10 mouse cellular contexts compared by ENCODE assay signal in the genomic region with DNA sequence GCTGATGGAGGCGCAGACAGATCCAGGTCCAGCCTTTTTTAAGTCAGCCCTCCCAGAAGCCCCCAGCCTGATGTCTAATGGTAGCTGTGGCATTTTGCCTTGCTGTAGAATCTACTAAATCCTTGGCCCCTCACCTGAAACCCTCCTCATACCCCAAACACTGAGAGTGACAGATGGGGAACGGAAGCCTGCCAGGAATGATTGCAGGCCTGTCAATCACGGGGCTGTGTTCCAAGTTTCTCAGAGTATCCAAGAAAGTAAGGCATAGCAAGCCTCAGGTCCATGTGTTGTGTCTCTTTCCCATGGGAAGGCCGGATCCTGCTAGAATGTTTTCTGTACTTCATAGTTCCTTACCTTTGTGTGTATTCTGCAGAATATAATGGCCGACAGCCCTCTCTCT. TPM values are rescaled to one million over a fixed set of nuclear protein-coding genes. Genes with fewer than 3 reads are reported as not detected.
DNase-seq lines count a peak whose midpoint lies in the region; ATAC-seq and TF ChIP-seq lines count a peak whose summit lies in the region.
"Had no signal": no experiment of that assay in that cellular context is flagged by ENCODE, and none has a peak within 500 bp of the region (broad histone marks: within the 10 kb centered on the region; RNA-seq: fewer than 3 reads in every experiment).

No protein-coding gene starts in this region.

- TF ChIP-seq POLR2A in cerebellum, adult 2 months (IDR thresholded peaks at IDR 0.05; ENCODE audit: borderline replicate concordance, insufficient read depth, low read length): no peak

- H3K9me3 ChIP-seq in hindbrain, embryonic 14.5 days (ENCODE audit: control insufficient read depth, low read length): no peaks in the 10 kb centered on the region
- H3K9me3 ChIP-seq in midbrain, embryonic 15.5 days: no peaks in the 10 kb centered on the region

- 39% methylated on average over 5 of the region's 5 CpGs for WGBS in cerebellum, adult 2 months
- WGBS in hindbrain, embryonic 14.5 days: 71% methylated on average over 5 of the region's 5 CpGs
- 74% methylated on average over 5 of the region's 5 CpGs for WGBS in midbrain, embryonic 15.5 days

- DNase-seq in cerebellum, adult 2 months: peak in 1 of 2 experiments; percentile 25
- DNase-seq in cerebellum, adult 8-10 months: no peak
- peak; percentile 16 to 27 for DNase-seq in layer of hippocampus, postnatal 10 days (ENCODE audit: low spot score in 2 of 2)
- DNase-seq in layer of hippocampus, adult 11-12 months (ENCODE audit: low spot score): no peak
- DNase-seq in hindbrain, embryonic 14.5 days (ENCODE audit: low spot score): no peak
- no peak for DNase-seq in frontal cortex, postnatal 25 days (ENCODE audit: low spot score in 2 of 2)
- no peak for DNase-seq in ovary, adult 18-20 months (ENCODE audit: low spot score)
- DNase-seq: cerebellum, adult 11 months; kidney, postnatal 36 days had no signal

- no peaks in the 10 kb centered on the region for H3K27me3 ChIP-seq in cerebellum, adult 2 months (ENCODE audit: control insufficient read depth, insufficient read depth, low read length)
- no peaks in the 10 kb centered on the region for H3K27me3 ChIP-seq in hindbrain, embryonic 14.5 days (ENCODE audit: control insufficient read depth, insufficient read depth, low read length)
- no peaks in the 10 kb centered on the region for H3K27me3 ChIP-seq in midbrain, embryonic 15.5 days (replicated peaks)

- no peak for ATAC-seq in hindbrain, embryonic 14.5 days (ENCODE audit: low FRiP score)
- no peak for ATAC-seq in midbrain, embryonic 15.5 days (replicated peaks)

- H3K4me2 ChIP-seq in hindbrain, embryonic 14.5 days (replicated peaks): peak overlapping the region; percentile 95
- H3K4me2 ChIP-seq in midbrain, embryonic 15.5 days: peak overlapping the region; percentile 92

- no peak overlapping the region for H3K27ac ChIP-seq in cerebellum, adult 2 months (ENCODE audit: insufficient read depth, low read length)
- H3K27ac ChIP-seq in hindbrain, embryonic 14.5 days: no peak overlapping the region
- H3K27ac ChIP-seq in midbrain, embryonic 15.5 days: no peak overlapping the region

- peaks cover 5% of the 10 kb centered on the region; the same call in 1 of the 2 replicates for H3K4me1 ChIP-seq in cerebellum, adult 2 months (ENCODE audit: control insufficient read depth, insufficient read depth, low read length)
- peaks cover 36% of the 10 kb centered on the region for H3K4me1 ChIP-seq in hindbrain, embryonic 14.5 days (replicated peaks; ENCODE audit: control insufficient read depth, insufficient read depth, low read length)
- H3K4me1 ChIP-seq in midbrain, embryonic 15.5 days: peaks cover 38% of the 10 kb centered on the region

- H3K36me3 ChIP-seq in hindbrain, embryonic 14.5 days (replicated peaks; ENCODE audit: control insufficient read depth, insufficient read depth): no peaks in the 10 kb centered on the region; the same call in 1 of the 2 replicates
- H3K36me3 ChIP-seq in midbrain, embryonic 15.5 days (replicated peaks): no peaks in the 10 kb centered on the region

- H3K9ac ChIP-seq in hindbrain, embryonic 14.5 days: 0 out of 2 replicates have a peak overlapping the region, but pooled peaks have one; percentile 95
- peak overlapping the region; percentile 95; the same call in 1 of the 2 replicates for H3K9ac ChIP-seq in midbrain, embryonic 15.5 days

- H3K4me3 ChIP-seq in cerebellum, adult 2 months (replicated peaks; ENCODE audit: insufficient read depth, low read depth, low read length): peak overlapping the region; percentile 97
- peak overlapping the region; percentile 94 for H3K4me3 ChIP-seq in hindbrain, embryonic 14.5 days (replicated peaks; ENCODE audit: low read length)
- peak overlapping the region; percentile 87 for H3K4me3 ChIP-seq in midbrain, embryonic 15.5 days

- TF ChIP-seq CTCF in cerebellum, adult 2 months (IDR thresholded peaks at IDR 0.05; ENCODE audit: borderline replicate concordance, insufficient read depth, low read depth, low read length): no peak

RNA-seq across cellular contexts. Expression of gene Klhl42, which starts 1.0 kb away (rescaled TPM):
- polyA plus RNA-seq in cerebellum, adult 2 months (2012; rRNA removed): 16.5 and 17.2 TPM in 2 replicates
- total RNA-seq in layer of hippocampus, postnatal 10 days (2021): 10 to 100 TPM; 23.5 to 25.7 TPM
- polyA plus RNA-seq in hindbrain, embryonic 14.5 days (2014; fragmentation: Nextera tagmentation; extraction: Ambion mirVana): 11.0 and 12.4 TPM in 2 replicates
- polyA plus RNA-seq in midbrain, embryonic 15.5 days (2015; fragmentation: Nextera tagmentation; extraction: Ambion mirVana): 7.5 and 7.6 TPM in 2 replicates

RNA-seq across cellular contexts. Expression of gene Mansc4, which starts 3.4 kb away (rescaled TPM):
- 0.19 and 0.21 TPM in 2 replicates for polyA plus RNA-seq in cerebellum, adult 2 months (2012; rRNA removed)
- total RNA-seq in layer of hippocampus, postnatal 10 days (2021): under 1 TPM in 1 of 2 experiments, not detected in 1; 0.87 TPM
- 0.43 and 1.4 TPM in 2 replicates for polyA plus RNA-seq in hindbrain, embryonic 14.5 days (2014; fragmentation: Nextera tagmentation; extraction: Ambion mirVana)
- 0.89 and 1.0 TPM in 2 replicates for polyA plus RNA-seq in midbrain, embryonic 15.5 days (2015; fragmentation: Nextera tagmentation; extraction: Ambion mirVana)

RNA-seq across cellular contexts. Expression of gene Mrps35, which starts 47.6 kb away (rescaled TPM):
- 41.7 and 41.9 TPM in 2 replicates for polyA plus RNA-seq in cerebellum, adult 2 months (2012; rRNA removed)
- total RNA-seq in layer of hippocampus, postnatal 10 days (2021): 10 to 100 TPM; 43.5 to 50.7 TPM
- 76.8 and 78.3 TPM in 2 replicates for polyA plus RNA-seq in hindbrain, embryonic 14.5 days (2014; fragmentation: Nextera tagmentation; extraction: Ambion mirVana)
- polyA plus RNA-seq in midbrain, embryonic 15.5 days (2015; fragmentation: Nextera tagmentation; extraction: Ambion mirVana): 67.8 and 78.9 TPM in 2 replicates

RNA-seq across cellular contexts. Expression of gene Rep15, which starts 57.8 kb away (rescaled TPM):
- 0.40 and 0.69 TPM in 2 replicates for polyA plus RNA-seq in cerebellum, adult 2 months (2012; rRNA removed)
- 1 to 10 TPM; 2.5 to 2.8 TPM for total RNA-seq in layer of hippocampus, postnatal 10 days (2021)
- polyA plus RNA-seq in hindbrain, embryonic 14.5 days (2014; fragmentation: Nextera tagmentation; extraction: Ambion mirVana): 0.50 and 0.65 TPM in 2 replicates
- 0.85 and 1.1 TPM in 2 replicates for polyA plus RNA-seq in midbrain, embryonic 15.5 days (2015; fragmentation: Nextera tagmentation; extraction: Ambion mirVana)

Comparison
In these comparisons a context has a peak if more than half of its experiments do, and no peak if none do; other contexts are left out.
1. DNase-seq: peak in layer of hippocampus, postnatal 10 days (2 of 2); none in cerebellum, adult 8-10 months (single experiment), layer of hippocampus, adult 11-12 months (single experiment), hindbrain, embryonic 14.5 days (single experiment), frontal cortex, postnatal 25 days (0 of 2) and ovary, adult 18-20 months (single experiment).
2. Peak in every context shown above with its lines, with median percentiles within 50 percentile points of each other: H3K4me3 ChIP-seq.